Mouse (Mus musculus): ENCODE measurements around the gene Cdc42ep1.

Cdc42ep1 gene

DNA sequence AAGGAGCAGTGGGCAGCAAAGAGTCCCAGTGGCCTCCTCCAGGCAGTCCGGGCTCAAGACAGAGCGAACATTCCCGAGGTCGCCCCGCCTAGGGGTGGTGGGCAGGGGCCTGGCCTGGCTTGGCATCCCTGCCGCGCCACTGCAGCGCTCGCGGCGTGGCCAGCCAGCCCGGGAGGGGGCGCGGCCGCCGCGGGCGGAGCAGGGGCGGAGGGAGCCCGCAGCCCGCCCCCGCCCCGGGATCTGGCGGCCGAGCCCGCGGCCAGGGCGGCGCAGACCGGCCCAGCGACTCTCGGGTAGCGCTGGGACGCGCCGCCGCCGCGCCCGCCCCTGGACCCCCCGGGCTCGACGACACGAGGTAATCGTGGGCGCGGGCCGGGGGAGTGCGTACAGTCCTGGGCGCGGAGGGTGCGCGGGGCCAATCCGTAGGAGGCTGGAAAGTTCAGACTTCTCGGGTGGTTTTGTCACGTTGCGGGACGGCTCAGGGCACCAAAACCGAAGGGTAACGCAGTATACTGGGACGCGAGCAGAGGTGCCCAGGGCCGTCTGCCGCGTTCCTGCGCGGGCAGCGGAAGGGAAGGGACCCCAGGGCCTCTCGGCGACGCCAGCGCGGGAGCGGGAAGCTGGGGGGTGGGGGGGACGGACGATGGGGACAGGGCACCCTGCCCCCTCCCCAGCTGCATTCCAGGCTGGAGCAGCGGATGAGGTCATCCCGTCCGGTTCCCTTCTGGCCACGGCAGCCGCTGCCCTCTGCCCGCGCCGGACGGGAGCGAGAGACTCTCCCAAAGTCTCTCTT, at the start of gene Cdc42ep1:
Gene Cdc42ep1 (plus strand): TSS at position 254 of the 793 bp plus-strand sequence.
- DNase-seq (ENCODE audit: low spot score): peak; percentile 57

DNA sequence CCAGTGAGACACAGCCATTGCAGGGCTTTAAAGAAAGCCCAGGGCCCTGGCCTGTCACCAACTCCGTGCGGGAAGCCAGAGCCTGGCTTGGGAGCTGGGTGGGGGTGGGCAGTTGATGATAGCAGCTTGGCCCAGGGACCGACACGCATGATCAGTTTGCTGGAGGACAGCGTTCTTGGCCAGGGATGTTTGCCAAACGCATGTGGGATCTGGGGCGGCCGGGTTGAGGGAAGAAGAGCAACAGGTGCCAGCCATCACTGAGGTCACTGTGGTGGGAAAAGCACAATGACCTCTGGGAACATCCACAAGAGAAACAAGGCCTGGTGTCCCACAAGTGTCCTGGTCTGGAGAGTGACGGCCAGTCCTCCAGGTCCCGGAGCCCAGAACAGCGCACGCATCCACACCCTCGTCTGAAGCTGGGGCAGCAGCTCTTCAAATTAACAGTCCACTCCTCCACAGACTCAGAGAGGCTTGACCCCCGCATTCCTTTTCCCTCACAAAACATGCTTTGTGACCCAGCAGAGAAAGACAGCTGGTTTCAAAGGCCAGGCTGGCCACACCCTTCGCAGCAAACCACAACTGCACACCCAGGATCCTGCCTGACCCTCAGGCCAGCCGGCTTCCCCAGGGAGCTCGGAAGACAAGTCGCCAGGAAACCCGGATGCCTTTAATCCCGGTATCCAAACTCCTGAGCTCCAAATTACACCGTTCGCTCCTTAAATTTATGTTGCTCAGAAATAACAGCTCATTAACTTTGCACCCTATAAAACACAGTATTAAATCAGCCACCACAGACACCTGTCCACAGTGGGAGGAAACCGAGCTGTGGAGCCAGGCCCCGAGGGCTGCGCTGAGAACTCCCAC, 46.0 kb upstream of the Cdc42ep1 start:
- DNase-seq (ENCODE audit: low spot score): no peak

DNA sequence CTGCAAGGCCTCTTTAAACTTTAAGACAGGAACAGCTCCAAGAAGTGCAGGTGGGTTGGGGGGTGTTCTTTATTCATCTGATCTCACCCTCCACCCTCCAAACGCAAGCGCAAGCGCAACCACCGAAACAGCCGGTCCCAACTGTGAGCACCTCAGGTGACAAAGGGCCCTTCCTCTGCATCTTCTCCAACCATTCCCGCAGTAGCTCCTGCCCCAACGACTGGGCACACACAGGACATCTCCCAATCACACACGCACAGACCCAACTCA, 45.4 kb upstream of the Cdc42ep1 start:
- no peak for DNase-seq (ENCODE audit: low spot score)

DNA sequence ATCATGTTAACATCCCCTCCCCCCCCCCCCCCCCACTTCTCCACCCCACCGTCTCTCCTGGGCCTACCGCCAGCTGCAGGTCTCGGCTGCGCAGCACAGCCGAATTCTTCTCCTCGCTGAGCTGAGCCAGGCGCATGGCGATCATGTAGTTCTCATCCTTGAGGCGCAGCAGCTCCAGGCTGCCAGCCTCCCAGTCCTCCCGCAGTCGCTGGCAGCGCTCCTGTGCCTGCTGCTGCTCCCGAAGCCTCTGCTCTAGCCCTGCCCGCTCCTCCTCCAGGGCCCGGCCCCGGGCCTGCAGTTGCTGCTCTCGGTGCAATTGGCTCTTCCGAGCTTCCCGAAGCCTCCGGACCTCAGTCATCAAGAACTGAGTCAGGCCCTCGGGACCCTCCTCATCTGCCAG, 43.4 kb upstream of the Cdc42ep1 start:
- DNase-seq (ENCODE audit: low spot score): no peak

DNA sequence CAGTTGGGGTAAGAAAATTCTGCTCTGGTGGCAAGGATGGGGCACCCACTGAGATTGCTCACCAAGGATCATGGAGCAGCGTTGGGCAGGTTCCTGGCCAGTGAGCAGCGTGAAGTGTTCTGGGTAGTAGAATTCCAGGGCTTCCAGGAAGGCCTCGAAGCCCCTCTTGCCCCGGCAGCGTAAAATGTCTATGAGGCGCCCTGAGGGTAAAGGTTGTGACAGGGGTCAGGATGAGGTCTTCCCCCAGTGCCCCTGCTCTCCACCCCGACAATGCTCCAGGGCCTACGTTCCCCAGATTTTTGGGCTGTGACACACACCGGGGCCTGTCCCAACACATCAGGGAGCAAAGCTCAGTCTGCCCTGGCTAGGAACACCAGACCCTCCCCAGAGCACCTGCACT, 40.9 kb upstream of the Cdc42ep1 start:
- no peak for DNase-seq (ENCODE audit: low spot score)

DNA sequence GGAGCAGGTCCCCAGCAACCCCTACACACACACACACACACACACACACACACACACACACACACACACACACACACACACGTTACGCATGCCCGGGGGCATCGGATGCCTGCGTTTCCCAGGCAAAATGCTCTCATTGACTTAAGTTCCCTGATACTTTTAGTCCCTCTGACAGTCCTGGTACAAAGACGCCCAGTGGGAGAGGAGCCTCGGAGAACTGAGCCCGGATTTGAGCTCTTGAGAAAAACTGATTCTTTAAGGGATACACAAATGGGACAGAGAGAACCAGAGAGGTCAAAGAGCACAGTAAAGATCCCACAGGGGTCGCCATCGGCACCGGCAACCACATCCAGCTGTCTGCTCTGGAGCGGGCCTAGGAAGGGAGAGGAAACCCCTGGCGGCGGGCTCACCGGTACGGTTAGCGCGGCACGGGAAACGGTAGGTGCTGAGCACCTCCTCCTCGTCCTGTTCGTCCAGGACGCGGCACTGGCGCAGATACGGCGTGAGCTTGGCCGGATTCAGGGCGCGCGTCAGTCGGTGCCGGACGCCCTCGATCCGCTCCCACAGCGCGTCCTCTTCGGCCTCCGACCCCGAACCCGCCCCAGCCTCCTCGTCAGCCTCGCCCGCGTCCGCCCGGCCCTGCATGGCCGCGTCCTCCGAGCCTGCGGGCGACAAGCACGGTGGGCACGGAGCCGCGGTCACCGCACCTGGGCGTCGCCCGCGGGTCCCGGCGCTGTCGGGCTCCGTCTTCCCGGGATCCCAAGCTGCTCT, 40.3 kb upstream of the Cdc42ep1 start:
- no peak for DNase-seq (ENCODE audit: low spot score)

DNA sequence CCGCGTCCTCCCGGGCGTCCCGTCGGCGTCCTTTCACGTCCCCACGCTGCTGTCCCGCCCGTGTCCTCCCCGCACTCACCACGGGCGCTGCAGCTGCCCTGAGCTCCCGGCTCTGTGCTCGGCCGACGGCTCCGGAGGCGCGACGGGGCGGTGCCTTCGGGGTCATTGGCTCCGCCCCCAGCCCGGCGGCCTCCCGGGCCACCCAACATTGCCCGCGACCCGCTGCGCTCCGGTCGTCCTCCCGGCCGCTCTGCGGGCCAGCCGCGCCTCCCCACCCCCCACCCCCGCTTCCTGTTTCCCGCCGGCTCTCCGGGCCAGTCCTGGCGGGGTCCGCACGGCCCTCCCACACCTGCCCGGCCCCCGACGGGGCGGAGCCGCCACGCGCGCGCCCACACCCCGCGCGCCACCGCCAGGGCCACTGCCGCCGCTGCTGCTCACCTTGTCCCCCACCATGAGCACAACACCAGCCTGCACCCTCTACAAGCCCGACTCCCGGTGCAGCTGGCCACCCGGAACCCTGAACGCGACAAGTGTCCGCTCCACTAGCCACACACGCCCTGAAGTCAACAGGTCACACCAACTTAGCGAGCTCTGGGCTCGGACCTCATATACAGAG, 39.5 kb upstream of the Cdc42ep1 start, which contains the start of gene Card10:
Gene Card10 (minus strand): TSS at position 267 of the 616 bp plus-strand sequence.
- peak; percentile 41 for DNase-seq (ENCODE audit: low spot score)

DNA sequence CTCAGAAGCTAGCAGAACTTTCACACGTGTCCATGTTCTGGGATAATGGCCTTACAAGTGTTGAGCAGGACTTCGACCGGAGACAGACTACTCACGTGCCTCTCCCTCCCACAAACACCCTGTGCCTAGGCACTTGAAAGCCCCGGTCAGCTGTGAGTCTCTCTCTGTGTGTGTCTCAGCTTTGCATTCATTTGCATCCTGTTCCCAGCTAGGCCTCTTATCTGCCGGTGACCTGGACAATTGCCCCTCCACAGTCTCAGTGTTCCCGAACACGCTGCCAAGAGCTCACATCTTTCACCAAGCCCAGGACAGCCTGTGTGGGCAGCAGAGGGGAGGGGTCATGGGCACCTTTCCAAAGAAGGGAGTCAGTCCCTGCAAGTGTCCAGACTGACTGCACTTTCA, 38.9 kb upstream of the Cdc42ep1 start:
- no peak for DNase-seq (ENCODE audit: low spot score)

DNA sequence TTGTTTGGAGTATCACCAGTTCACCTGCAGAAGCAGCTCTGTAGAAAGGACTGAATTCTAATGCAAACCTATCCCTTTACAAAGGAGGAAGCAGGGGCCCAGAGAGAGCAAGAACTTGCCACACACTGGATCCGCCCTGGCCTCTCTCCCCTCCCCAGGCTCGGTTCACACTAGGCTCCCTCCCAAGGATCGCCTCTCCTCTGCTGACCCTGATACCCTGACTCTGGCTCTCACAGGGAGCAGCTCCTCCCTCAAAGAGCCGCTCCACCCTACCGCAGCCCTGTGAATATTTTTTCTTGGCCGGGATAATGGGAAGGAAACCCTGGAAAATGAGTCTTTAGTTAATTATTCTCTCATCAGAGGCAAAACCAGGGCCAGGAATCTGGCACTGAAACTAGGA, 38.1 kb upstream of the Cdc42ep1 start:
- no peak for DNase-seq (ENCODE audit: low spot score)

DNA sequence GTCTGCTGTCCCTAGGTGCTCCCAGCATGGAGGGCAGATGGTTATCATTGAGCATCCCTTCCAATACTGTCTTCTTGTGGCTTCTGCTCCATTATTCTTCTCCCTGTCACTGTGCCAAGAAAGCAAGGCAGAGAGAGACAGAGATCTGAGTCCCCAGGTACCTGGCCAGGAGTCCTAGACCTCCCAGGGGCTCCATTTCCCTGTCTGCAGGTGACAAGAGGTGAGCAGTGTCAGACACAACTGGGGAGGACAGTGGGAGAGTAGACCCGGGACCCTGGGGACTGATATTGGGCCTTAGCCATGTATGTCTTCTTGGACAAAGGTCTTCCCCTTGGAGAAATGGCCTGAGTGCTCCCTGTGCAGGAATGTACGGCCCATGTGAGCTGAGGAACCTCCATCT, 37.1 kb upstream of the Cdc42ep1 start:
- no peak for DNase-seq (ENCODE audit: low spot score)

DNA sequence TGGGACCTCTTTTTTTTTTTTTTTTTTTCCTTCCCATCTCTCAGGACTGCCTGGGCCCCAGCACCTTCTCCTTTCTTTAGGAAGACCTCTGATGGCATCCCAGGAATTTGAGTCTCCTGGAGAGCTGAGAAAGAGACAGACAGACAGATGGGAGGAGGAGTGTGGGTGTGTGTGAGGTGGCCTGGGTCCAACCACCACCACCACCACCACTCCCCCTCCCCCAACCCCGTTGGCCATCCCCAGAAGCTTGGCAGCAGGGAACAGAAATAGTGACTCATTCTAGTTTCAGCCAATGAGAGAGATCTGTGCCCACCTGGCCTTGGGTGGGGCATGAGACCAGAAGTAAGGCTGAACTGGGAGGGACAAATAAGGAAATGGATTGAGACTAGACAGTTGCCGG, 35.8 kb upstream of the Cdc42ep1 start:
- no peak for DNase-seq (ENCODE audit: low spot score)

DNA sequence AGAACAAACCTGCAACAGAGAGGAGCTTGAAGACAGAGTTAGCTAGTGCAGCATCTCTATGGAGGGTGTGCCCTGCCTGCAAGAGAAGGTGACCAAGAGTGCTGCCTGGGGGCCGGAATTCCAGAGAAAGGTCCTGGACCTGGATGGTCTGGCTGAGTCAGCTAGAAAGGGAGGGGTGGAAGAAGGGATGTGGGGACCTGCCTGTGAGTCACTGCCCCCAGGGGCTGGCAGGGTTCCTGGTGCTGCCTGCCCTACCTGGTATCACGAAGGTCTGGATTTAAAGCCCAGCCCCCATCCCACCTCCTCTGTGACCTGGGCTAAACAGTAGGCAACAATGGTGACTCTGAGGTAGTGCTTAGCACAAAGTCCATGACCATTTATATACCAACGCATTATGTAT, 35.3 kb upstream of the Cdc42ep1 start:
- DNase-seq (ENCODE audit: low spot score): no peak

DNA sequence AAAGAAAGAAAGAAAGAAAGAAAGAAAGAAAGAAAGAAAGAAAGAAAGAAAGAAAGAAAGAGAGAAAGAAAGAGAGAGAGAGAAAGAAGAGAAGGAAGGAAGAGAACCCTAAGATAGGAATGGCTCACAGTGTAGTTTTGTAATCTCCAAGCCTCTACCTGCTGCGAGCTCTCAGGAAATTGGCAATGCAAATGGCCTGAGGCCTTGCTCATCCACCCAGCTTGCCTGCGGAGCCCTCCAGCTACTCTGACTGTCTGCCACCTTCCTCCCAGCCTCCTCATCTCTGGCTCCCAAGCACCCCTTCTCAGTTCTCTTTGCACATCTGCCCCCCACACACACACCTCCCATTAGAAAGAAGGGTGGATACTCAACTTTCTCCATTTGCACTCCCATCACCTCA, 33.4 kb upstream of the Cdc42ep1 start:
- no peak for DNase-seq (ENCODE audit: low spot score)

DNA sequence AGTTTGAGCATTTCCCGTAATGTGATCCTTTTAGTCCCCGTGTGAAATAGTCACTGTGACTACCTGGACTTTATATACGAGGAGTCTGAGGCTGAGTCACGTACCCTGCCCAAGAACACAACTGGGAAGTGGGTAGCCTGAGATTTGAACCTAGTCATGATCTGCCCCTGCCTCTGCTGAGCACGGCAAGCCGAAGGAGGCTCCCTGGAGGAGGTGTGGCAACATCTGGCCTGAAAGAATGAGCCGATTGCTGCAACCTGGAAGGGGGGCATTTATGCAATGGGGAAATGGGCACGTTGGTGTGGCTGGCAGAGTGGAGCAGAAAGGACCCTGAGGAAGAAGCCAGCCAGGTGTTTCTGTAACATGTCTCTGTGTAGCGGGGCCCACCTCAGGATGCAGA, 32.7 kb upstream of the Cdc42ep1 start:
- DNase-seq (ENCODE audit: low spot score): no peak

DNA sequence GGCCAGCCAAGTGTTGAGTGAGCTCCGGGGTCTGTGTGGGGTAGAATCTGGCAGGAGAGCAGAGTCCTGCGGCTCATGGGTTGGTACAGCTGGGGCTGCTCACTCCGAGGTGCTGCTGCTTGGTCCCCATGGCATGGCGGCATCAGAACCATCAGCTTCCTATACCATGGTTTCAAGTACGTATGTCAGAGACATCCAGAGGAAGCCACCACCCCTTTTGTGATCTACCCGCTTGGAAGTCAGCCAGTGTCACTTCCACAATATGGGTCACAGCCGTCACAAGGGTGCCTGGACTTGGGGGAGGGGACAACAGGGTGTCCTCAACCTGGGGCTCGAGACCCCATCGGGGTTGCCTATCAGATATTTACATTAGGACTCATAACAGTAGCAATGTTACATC, 32.3 kb upstream of the Cdc42ep1 start:
- no peak for DNase-seq (ENCODE audit: low spot score)

DNA sequence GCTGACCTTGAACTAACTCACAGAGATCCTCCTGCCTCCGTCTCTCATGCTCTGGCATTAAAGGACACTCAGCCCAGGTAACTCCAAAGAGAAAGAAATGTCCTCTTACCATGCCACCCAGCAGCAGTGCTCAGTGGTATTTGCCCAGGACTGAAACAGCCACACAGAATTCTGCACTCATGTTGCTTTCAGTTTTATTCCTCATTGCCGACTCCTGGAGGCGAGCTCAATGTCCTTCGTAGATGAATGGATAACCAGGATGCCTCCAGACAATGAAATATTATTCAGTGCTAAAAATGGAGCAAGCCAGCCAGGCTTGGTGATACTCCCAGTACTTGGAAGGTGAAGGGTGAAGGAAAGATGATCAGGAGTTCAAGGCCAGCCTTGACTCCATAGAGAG, 28.8 kb upstream of the Cdc42ep1 start:
- DNase-seq (ENCODE audit: low spot score): no peak

DNA sequence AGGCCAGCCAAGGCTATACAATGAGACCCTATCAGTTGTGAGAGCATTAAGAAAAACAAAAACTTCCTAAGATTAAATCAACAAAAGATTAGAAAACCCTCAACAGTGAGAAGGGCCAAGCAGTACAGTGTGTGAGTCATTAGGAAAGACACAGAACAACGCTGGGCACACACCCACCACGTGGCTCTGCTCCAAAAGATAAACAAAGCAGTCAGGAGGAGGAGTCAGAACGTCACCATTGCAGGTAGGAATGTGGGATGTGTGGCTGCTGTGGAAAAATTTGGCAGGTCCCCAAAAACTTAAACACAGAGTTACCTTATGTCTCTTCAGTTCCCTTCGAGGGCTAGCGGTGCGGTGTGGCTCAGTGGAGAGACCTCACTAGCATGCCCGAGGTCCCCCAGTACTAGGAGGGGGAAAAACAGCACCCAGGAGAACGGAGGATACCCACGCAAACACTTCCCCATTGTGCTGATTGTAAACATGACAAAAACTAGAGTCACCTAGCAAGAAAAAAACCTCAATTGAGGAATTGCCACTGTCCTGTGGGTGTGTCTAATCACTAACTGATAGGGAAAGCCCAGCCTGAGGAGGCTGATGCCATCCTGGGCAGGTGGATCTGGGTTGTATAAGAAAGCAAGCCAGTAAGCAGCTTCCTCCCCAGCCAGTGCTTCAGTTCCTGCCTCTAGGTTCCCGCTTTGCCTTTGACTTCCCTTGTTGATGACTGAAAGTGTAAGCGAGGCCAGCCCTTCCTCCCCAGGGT, 26.9 kb upstream of the Cdc42ep1 start:
- DNase-seq (ENCODE audit: low spot score): no peak

DNA sequence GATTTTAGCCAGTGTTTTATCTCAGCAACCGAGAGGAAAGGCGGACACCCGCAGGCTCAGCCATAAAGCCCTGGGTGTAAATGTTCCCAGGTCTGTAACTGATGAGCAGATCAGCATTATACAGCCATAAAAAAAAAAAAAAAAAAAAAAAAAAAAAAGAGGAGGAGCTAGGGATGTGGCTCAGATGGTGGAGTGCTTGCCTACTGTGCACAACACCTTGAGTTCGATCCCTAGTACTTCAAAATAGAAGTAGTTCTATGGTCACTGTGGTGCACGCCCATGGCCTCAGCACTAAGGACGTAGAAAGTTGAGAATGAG, 26.4 kb upstream of the Cdc42ep1 start:
- DNase-seq (ENCODE audit: low spot score): no peak

DNA sequence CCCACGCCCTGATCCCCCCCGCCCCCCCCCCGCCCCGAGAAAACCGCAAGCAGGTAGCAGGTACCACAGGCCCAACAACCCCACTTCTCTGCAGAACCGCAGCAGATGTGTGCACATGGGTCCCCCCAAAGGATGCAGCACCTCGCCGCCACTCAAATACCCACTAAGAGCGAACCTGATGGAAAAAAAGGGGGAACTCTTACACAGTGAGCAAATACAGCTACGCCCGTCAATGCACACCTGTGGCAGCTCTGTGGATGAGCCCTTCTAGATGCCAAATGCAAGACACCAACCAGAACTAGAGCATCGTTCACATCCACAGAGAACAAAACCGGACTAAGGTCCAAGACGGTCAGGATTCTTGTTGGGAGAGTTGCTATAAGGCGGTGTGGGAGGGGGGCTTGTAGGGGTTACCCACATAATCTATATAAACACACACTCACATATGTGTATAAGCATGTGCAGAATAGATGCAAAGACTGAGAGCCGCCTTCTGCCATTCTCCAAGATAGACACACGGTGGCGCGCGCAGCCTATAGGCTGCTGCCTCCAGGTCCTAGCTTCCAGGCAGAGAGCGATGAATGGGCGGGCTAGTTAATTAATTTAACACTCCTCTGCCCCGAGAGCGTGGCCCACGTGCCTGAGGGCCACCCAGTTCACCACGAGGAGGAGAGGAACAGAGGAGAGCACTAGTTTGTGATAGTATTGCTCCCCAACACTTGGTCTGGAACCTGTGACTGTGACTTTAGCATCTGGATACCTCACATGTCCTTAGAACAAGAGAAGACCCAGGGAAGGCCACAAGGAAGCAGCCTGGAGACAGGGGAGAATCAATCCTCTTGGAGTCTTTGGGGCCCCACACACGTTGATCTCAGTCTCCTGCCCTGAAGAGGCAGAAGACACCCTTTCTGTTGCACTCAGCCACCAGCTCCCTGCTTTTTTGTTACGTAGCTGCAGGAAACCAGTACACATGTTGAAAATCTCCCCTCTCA, 15.9 kb upstream of the Cdc42ep1 start:
- DNase-seq (ENCODE audit: low spot score): peak; percentile 70

DNA sequence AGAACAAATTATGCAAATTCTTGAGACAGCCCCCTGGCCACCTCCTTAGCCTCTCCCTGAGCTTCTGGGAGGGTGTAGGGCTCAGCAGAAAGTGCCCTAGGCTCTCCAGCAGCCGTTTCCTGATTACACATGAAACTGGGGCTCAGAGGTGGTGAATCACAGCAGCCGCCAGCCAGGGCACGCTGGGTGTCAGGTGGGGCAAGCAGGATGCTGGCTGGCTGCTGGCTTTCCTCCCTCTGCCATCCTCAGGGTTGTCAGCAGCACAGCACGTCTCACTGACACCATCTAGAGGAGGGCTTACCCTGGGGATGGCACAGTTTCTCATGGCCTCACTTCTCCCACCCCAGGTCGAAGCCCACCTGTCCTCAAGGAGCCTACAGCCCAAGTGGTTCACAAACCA, 14.1 kb upstream of the Cdc42ep1 start:
- DNase-seq (ENCODE audit: low spot score): no peak

DNA sequence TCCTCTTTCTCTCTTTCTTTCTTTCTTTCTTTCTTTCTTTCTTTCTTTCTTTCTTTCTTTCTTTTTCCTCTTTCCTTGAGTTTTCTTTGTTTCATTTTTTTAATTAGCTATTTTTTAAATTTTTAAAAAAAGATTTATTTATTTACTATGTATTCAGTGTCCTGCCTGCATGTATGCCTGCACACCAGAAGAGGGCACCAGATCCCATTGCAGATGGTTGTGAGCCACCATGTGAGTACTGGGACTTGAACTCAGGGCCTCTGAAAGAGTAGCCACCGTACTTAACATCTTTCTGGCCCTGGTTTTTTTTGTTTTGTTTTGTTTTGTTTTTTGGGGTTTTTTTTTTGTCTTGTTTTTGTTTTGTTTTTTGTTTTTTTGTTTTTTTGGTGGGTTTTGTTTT, 12.8 kb upstream of the Cdc42ep1 start:
- no peak for DNase-seq (ENCODE audit: low spot score)

Measured in urinary bladder, postnatal 25 days (tissue).